Mouse (Mus musculus): ENCODE data around the gene Theg. TPM values are rescaled to one million over a fixed set of nuclear protein-coding genes. Genes with fewer than 3 reads are reported as not detected.

Gene Theg
- not detected in 2 replicates for polyA plus RNA-seq (2014; fragmentation: Nextera tagmentation; extraction: Ambion mirVana)

GRCm38 (mm10) chr10:79587061-79587751, at the start of gene Theg:
TSS of gene Theg (minus strand) at chr10:79587331.
- ATAC-seq (ENCODE audit: low FRiP score), result no peak

GRCm38 (mm10) chr10:79636287-79636686, 49.2 kb upstream of the Theg start:
- Histone ChIP-seq H3K27ac (ENCODE audit: low read depth, low read length) (no peak overlapping the region), H3K9ac (ENCODE audit: low read length) (no peak overlapping the region), H3K4me2 (peak overlapping the region; percentile 86), H3K9me3 (ENCODE audit: control insufficient read depth, low read length) (no peaks in the 10 kb centered on the region), H3K36me3 (ENCODE audit: control insufficient read depth, insufficient read depth, low read length) (no peaks in the 10 kb centered on the region), H3K27me3 (ENCODE audit: control insufficient read depth, insufficient read depth, low read length) (peaks cover 15% of the 10 kb centered on the region), H3K4me1 (ENCODE audit: control insufficient read depth, insufficient read depth, low read length) (peaks cover 8% of the 10 kb centered on the region; the same call in 1 of the 2 replicates), H3K4me3 (ENCODE audit: low read depth, low read length) (peak overlapping the region; percentile 74)
- WGBS, result 79% methylated on average over 8 of the region's 8 CpGs
- ATAC-seq (ENCODE audit: low FRiP score), result no peak
- no peak for DNase-seq (ENCODE audit: low spot score, missing footprints)

More at GRCm38 (mm10) chr10:79587061-79587751, at the start of gene Theg:
- Histone ChIP-seq H3K27ac (ENCODE audit: low read depth, low read length) (no peak within 1 kb of the TSS), H3K4me3 (ENCODE audit: low read depth, low read length) (no peak within 1 kb of the TSS), H3K4me2 (no peak within 1 kb of the TSS), H3K9me3 (ENCODE audit: control insufficient read depth, low read length) (no peaks in the 10 kb centered on the region), H3K36me3 (ENCODE audit: control insufficient read depth, insufficient read depth, low read length) (no peaks in the 10 kb centered on the region; the same call in 1 of the 2 replicates), H3K4me1 (ENCODE audit: control insufficient read depth, insufficient read depth, low read length) (no peaks in the 10 kb centered on the region), H3K27me3 (ENCODE audit: control insufficient read depth, insufficient read depth, low read length) (no peaks in the 10 kb centered on the region), H3K9ac (ENCODE audit: low read length) (no peak within 1 kb of the TSS)
- DNase-seq (ENCODE audit: low spot score, missing footprints), result peak; percentile 51
- 77% methylated on average over 5 of the region's 5 CpGs for WGBS

GRCm38 (mm10) chr10:79633006-79633777, 46.1 kb upstream of the Theg start:
- no peak overlapping the region for H3K27ac ChIP-seq (ENCODE audit: low read depth, low read length)
- no peak overlapping the region for H3K9ac ChIP-seq (ENCODE audit: low read length)
- no peaks in the 10 kb centered on the region for H3K36me3 ChIP-seq (ENCODE audit: control insufficient read depth, insufficient read depth, low read length)
- DNase-seq (ENCODE audit: low spot score, missing footprints) (no peak), ATAC-seq (ENCODE audit: low FRiP score) (no peak)
- WGBS, result 88% methylated on average over 17 of the region's 17 CpGs
- no peak overlapping the region for H3K4me3 ChIP-seq (ENCODE audit: low read depth, low read length)
- H3K4me1 ChIP-seq (ENCODE audit: control insufficient read depth, insufficient read depth, low read length), result 0 out of 2 replicates have a peak, but pooled peaks cover 3% of the 10 kb centered on the region
- no peak overlapping the region for H3K4me2 ChIP-seq
- peaks cover 1% of the 10 kb centered on the region; the same call in 1 of the 2 replicates for H3K27me3 ChIP-seq (ENCODE audit: control insufficient read depth, insufficient read depth, low read length)
- H3K9me3 ChIP-seq (ENCODE audit: control insufficient read depth, low read length), result no peaks in the 10 kb centered on the region

- 84% methylated on average over 4 of the region's 4 CpGs for WGBS
- Histone ChIP-seq H3K4me1 (ENCODE audit: control insufficient read depth, insufficient read depth, low read length) (no peaks in the 10 kb centered on the region), H3K9me3 (ENCODE audit: control insufficient read depth, low read length) (no peaks in the 10 kb centered on the region), H3K36me3 (ENCODE audit: control insufficient read depth, insufficient read depth, low read length) (no peaks in the 10 kb centered on the region), H3K4me2 (no peak overlapping the region), H3K9ac (ENCODE audit: low read length) (no peak overlapping the region), H3K27ac (ENCODE audit: low read depth, low read length) (no peak overlapping the region), H3K4me3 (ENCODE audit: low read depth, low read length) (no peak overlapping the region), H3K27me3 (ENCODE audit: control insufficient read depth, insufficient read depth, low read length) (no peaks in the 10 kb centered on the region; the same call in 1 of the 2 replicates)
- ATAC-seq (ENCODE audit: low FRiP score), result no peak
- DNase-seq (ENCODE audit: low spot score, missing footprints), result no peak
Observed at GRCm38 (mm10) chr10:79631432-79631831, 44.3 kb upstream of the Theg start.

- DNase-seq (ENCODE audit: low spot score, missing footprints) (no peak), ATAC-seq (ENCODE audit: low FRiP score) (no peak)
- no peak overlapping the region for H3K9ac ChIP-seq (ENCODE audit: low read length)
- no peaks in the 10 kb centered on the region for H3K36me3 ChIP-seq (ENCODE audit: control insufficient read depth, insufficient read depth, low read length)
- H3K27me3 ChIP-seq (ENCODE audit: control insufficient read depth, insufficient read depth, low read length), result no peaks in the 10 kb centered on the region
- no peak overlapping the region for H3K4me2 ChIP-seq
- WGBS, result 83% methylated on average over 5 of the region's 5 CpGs
- no peaks in the 10 kb centered on the region for H3K9me3 ChIP-seq (ENCODE audit: control insufficient read depth, low read length)
- no peaks in the 10 kb centered on the region for H3K4me1 ChIP-seq (ENCODE audit: control insufficient read depth, insufficient read depth, low read length)
- no peak overlapping the region for H3K27ac ChIP-seq (ENCODE audit: low read depth, low read length)
- H3K4me3 ChIP-seq (ENCODE audit: low read depth, low read length), result no peak overlapping the region
Observed at GRCm38 (mm10) chr10:79628377-79628776, 41.2 kb upstream of the Theg start.

GRCm38 (mm10) chr10:79626156-79626555, 39.0 kb upstream of the Theg start:
- Histone ChIP-seq H3K27me3 (ENCODE audit: control insufficient read depth, insufficient read depth, low read length) (no peaks in the 10 kb centered on the region), H3K9me3 (ENCODE audit: control insufficient read depth, low read length) (no peaks in the 10 kb centered on the region), H3K36me3 (ENCODE audit: control insufficient read depth, insufficient read depth, low read length) (0 out of 2 replicates have a peak, but pooled peaks cover under 1% of the 10 kb centered on the region), H3K4me1 (ENCODE audit: control insufficient read depth, insufficient read depth, low read length) (no peaks in the 10 kb centered on the region), H3K27ac (ENCODE audit: low read depth, low read length) (no peak overlapping the region), H3K9ac (ENCODE audit: low read length) (no peak overlapping the region), H3K4me3 (ENCODE audit: low read depth, low read length) (no peak overlapping the region), H3K4me2 (no peak overlapping the region)
- DNase-seq (ENCODE audit: low spot score, missing footprints), result no peak
- WGBS, result 90% methylated on average over 10 of the region's 10 CpGs
- no peak for ATAC-seq (ENCODE audit: low FRiP score)

GRCm38 (mm10) chr10:79625398-79625797, 38.3 kb upstream of the Theg start:
- WGBS, result 85% methylated on average over 9 of the region's 9 CpGs
- no peak for DNase-seq (ENCODE audit: low spot score, missing footprints)
- Histone ChIP-seq H3K36me3 (ENCODE audit: control insufficient read depth, insufficient read depth, low read length) (0 out of 2 replicates have a peak, but pooled peaks cover 3% of the 10 kb centered on the region), H3K27ac (ENCODE audit: low read depth, low read length) (no peak overlapping the region), H3K9me3 (ENCODE audit: control insufficient read depth, low read length) (no peaks in the 10 kb centered on the region), H3K4me2 (no peak overlapping the region), H3K4me3 (ENCODE audit: low read depth, low read length) (no peak overlapping the region), H3K27me3 (ENCODE audit: control insufficient read depth, insufficient read depth, low read length) (no peaks in the 10 kb centered on the region), H3K9ac (ENCODE audit: low read length) (no peak overlapping the region), H3K4me1 (ENCODE audit: control insufficient read depth, insufficient read depth, low read length) (no peaks in the 10 kb centered on the region)
- ATAC-seq (ENCODE audit: low FRiP score), result no peak

GRCm38 (mm10) chr10:79623950-79624349, 36.8 kb upstream of the Theg start:
- 76% methylated on average over 12 of the region's 12 CpGs for WGBS
- no peak for ATAC-seq (ENCODE audit: low FRiP score)
- DNase-seq (ENCODE audit: low spot score, missing footprints), result no peak
- H3K9me3 ChIP-seq (ENCODE audit: control insufficient read depth, low read length), result no peaks in the 10 kb centered on the region
- no peak overlapping the region for H3K4me3 ChIP-seq (ENCODE audit: low read depth, low read length)
- 0 out of 2 replicates have a peak, but pooled peaks cover 3% of the 10 kb centered on the region for H3K36me3 ChIP-seq (ENCODE audit: control insufficient read depth, insufficient read depth, low read length)
- no peaks in the 10 kb centered on the region for H3K4me1 ChIP-seq (ENCODE audit: control insufficient read depth, insufficient read depth, low read length)
- H3K9ac ChIP-seq (ENCODE audit: low read length), result no peak overlapping the region
- H3K27me3 ChIP-seq (ENCODE audit: control insufficient read depth, insufficient read depth, low read length), result no peaks in the 10 kb centered on the region
- no peak overlapping the region for H3K27ac ChIP-seq (ENCODE audit: low read depth, low read length)
- no peak overlapping the region for H3K4me2 ChIP-seq

GRCm38 (mm10) chr10:79616376-79616775, 29.2 kb upstream of the Theg start:
- Histone ChIP-seq H3K4me2 (no peak overlapping the region), H3K4me3 (ENCODE audit: low read depth, low read length) (no peak overlapping the region)

More at GRCm38 (mm10) chr10:79616376-79616775, 29.2 kb upstream of the Theg start:
- H3K36me3 ChIP-seq (ENCODE audit: control insufficient read depth, insufficient read depth, low read length), result 0 out of 2 replicates have a peak, but pooled peaks cover 3% of the 10 kb centered on the region
- H3K27me3 ChIP-seq (ENCODE audit: control insufficient read depth, insufficient read depth, low read length), result peaks cover 23% of the 10 kb centered on the region
- DNase-seq (ENCODE audit: low spot score, missing footprints) (peak; percentile 84), ATAC-seq (ENCODE audit: low FRiP score) (no peak)
- peaks cover 19% of the 10 kb centered on the region for H3K4me1 ChIP-seq (ENCODE audit: control insufficient read depth, insufficient read depth, low read length)
- H3K9me3 ChIP-seq (ENCODE audit: control insufficient read depth, low read length), result no peaks in the 10 kb centered on the region
- no peak overlapping the region for H3K27ac ChIP-seq (ENCODE audit: low read depth, low read length)
- 83% methylated on average over 5 of the region's 5 CpGs for WGBS
- H3K9ac ChIP-seq (ENCODE audit: low read length), result no peak overlapping the region
